Mouse (Mus musculus): ENCODE results near the gene Mcub.

Gene Mcub

GRCm38 (mm10) chr3:129967874-129968273, 2.1 kb downstream of the Mcub start:
- POLR2A ChIA-PET, result no interaction called here
- CTCF ChIA-PET, result interaction anchor here in 2 of 4 experiments (0.6 kb wide), 2 partner anchors 113 to 212 kb away, joined by 3 to 4 read pairs; no protein-coding TSS in a partner anchor

- POLR2A ChIA-PET, result no interaction called here
Observed at GRCm38 (mm10) chr3:129964681-129965080, 5.3 kb downstream of the Mcub start.

DNA sequence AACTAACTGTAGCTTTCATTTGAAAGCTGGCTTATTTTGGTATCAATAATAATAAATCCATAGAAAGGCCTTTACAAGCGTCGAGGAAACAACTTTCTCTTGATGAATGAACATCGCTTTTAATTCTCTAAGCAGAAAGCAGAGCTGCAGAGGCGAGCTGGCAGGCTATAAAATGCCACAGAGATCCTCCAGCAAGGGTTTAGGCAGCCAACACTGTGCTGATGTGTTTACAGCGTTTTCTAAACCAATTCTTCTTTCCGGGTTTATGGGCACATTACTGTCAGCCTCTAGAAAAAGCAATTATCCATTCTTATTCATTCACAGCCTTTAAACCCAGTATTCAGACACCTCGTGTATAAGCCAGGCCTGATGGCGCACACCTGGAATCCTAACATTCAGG, 7.5 kb downstream of the Mcub start:
- CTCF ChIA-PET, result interaction anchor here in 1 of 4 experiments (0.5 kb wide), 1 partner anchor 1266 kb away, joined by 3 read pairs; no protein-coding TSS in a partner anchor

More at GRCm38 (mm10) chr3:129964681-129965080, 5.3 kb downstream of the Mcub start:
- CTCF ChIA-PET, result no interaction called here

GRCm38 (mm10) chr3:129953296-129953695, 16.7 kb downstream of the Mcub start:
- CTCF ChIA-PET, result no interaction called here

More for the DNA sequence above, 7.5 kb downstream of the Mcub start:
- POLR2A ChIA-PET, result interaction anchor here in 1 of 4 experiments (0.6 kb wide), 1 partner anchor 119 kb away, joined by 3 read pairs; no protein-coding TSS in a partner anchor

DNA sequence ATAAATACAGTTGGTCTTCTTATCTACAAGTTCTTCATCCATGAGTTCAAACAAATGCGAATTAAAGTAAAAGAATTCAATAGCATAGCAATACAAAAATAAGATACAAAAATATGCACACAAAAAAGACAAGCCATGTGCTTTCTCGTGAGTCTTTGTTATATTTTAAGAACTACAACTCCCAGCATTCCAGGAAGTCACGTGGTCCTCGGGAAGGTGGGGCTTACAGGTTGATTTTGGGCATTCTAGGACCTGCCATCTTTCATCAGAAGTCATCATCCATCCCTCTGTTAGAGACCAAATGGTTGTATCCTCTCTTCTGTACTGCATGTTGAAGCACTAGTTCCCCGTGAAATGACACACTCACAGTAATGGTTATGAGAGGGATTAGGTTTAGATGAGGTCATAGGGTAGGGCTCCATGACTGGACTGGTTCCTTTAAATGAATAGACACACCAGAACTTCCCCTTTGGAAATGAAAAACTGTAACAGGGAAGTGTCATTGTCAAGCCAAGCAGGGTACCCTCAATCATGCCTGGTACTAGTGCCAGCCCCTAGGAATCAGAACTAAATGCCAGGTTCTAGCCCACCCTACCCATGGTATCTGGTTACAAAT, 20.7 kb downstream of the Mcub start:
- POLR2A ChIA-PET, result no interaction called here
- CTCF ChIA-PET, result no interaction called here

More at GRCm38 (mm10) chr3:129953296-129953695, 16.7 kb downstream of the Mcub start:
- POLR2A ChIA-PET, result interaction anchor here in 1 of 4 experiments (0.7 kb wide), 1 partner anchor 267 kb away, joined by 3 read pairs; no protein-coding TSS in a partner anchor

GRCm38 (mm10) chr3:129948359-129948758, 21.6 kb downstream of the Mcub start:
- POLR2A ChIA-PET, result no interaction called here

DNA sequence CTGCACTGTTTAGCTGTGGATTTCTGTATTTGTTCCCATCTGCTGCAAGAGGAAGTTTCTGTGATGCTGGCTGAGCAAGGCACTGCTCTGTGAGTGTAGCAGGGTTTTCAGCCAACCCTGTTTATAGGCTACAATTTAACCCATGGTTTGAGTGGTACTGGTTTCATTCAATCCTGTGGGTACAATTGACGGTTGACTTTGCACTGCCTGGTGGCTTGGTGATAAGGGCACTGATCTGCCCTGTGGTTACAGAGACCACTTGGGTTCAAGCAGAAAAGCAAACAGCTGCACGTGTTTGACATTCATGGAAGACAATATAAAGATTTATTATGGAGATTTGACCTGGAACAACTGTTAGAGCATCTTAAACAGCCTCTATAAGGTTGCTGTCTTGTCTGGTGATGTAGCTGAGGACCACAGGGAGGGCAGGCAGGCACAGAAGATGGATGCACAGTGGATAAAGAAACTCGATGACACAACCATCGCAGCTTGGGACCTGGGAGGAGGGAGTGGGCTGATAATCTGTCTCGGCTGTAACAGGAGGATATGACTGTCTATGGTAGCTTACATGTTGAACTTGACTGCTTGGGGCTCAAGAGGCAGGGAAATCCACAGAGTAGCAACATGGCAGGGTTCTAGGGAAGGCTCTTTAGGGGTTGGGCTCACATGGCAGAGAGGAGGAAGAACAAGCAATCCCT, 23.6 kb downstream of the Mcub start:
- POLR2A ChIA-PET, result no interaction called here

More at GRCm38 (mm10) chr3:129948359-129948758, 21.6 kb downstream of the Mcub start:
- CTCF ChIA-PET, result no interaction called here

DNA sequence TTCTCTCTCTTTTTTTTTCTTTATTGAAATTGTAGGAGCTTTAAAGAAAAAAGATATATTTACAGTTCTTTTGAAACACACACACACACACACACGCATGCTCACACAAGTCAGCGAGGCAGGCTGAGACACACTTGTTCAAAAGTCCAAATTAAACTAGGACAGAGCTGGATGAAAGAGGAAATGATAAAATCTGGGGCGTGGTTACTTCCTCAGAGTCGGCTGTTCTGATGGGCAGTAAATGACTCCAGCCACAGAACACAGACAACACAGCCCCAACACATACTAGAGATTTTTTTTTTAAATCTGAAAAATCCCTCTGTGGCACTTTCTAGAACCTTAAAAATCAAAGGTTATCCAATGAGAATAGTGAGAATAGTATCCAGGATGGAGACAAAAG, 26.2 kb downstream of the Mcub start:
- ChIA-PET CTCF (no interaction called here), POLR2A (no interaction called here)

More for the DNA sequence above, 23.6 kb downstream of the Mcub start:
- CTCF ChIA-PET, result no interaction called here

- ChIA-PET POLR2A (no interaction called here), CTCF (interaction anchor here in 1 of 4 experiments (0.9 kb wide), 1 partner anchor 22 kb away, joined by 3 read pairs; no protein-coding TSS in a partner anchor)
Observed at GRCm38 (mm10) chr3:129941291-129941690, 28.7 kb downstream of the Mcub start.

DNA sequence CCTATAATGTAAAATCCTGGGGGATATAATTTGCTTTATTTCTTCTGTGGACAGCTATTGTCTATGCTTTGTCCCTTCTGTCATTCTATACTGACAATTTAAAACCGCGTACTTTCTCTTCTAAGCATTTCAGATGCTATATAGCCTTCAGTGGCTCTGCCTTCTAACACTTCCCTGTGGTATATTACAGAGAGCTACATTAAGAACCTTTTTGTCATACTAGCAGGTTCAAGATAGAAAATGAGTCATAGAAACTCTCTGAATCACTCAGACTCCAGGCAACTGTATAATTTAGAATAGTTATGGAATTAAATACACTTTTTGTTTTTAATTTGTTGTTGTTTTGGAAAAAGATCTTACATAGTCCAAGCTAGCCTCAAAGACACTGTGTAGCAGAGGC, 29.2 kb downstream of the Mcub start:
- POLR2A ChIA-PET, result no interaction called here
- CTCF ChIA-PET, result no interaction called here

DNA sequence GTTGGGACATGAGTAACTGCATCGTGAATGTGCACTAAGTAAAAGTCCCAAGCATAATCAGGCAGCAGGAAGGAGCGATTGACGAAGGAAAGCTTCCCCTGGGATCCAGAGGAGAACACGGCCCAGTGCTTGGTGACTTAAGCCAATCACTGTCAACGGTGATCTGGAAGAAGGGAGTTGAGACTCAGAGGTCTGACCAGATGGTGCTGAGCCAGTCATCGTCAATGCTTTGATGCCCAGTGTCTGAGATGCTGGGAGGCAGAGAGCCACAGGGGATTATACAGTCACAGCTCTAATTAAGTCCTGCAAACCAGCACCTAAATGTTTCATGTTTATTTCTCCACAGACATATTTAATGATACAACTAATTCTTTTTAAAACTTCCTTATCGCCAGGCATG, 30.9 kb downstream of the Mcub start:
- CTCF ChIA-PET, result interaction anchor here in 2 of 4 experiments (0.6 kb wide), 2 partner anchors 9 to 20 kb away, joined by 3 to 6 read pairs; no protein-coding TSS in a partner anchor
- POLR2A ChIA-PET, result interaction anchor here in 1 of 4 experiments (0.6 to 0.9 kb wide), 2 partner anchors 21 to 57 kb away, joined by 3 to 4 read pairs; no protein-coding TSS in a partner anchor

- ChIA-PET CTCF (no interaction called here), POLR2A (interaction anchor here in 1 of 4 experiments (0.6 kb wide), 1 partner anchor 133 kb away, joined by 3 read pairs; no protein-coding TSS in a partner anchor)
Observed at GRCm38 (mm10) chr3:129937848-129938247, 32.2 kb downstream of the Mcub start.

DNA sequence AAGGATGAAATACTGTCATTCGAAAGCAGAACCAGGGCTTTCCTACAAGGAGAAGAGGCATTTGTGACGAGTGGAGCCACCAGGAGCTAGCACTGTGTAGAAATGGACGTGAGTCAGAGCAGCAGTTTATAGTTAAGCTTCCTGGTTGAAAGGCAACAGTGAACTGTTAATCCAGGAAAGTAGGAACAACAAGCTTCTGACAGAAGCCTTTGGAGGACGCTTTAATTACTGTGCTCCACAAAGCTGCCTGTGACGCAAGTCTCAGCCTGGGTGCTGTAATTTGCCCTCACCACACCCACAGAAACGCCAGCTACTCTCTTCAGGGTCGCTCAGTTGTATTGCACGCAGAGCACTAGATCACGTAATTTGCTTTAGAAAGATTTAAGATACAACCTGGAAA, 33.4 kb downstream of the Mcub start:
- ChIA-PET CTCF (interaction anchor here in 1 of 4 experiments (0.5 kb wide), 1 partner anchor 401 kb away, joined by 3 read pairs; no protein-coding TSS in a partner anchor), POLR2A (no interaction called here)

- ChIA-PET CTCF (no interaction called here), POLR2A (no interaction called here)
Observed at GRCm38 (mm10) chr3:129932443-129932842, 37.6 kb downstream of the Mcub start.

GRCm38 (mm10) chr3:129930213-129930778, 39.7 kb downstream of the Mcub start:
- POLR2A ChIA-PET, result interaction anchor here in 1 of 4 experiments (0.7 kb wide), 1 partner anchor 28 kb away, joined by 4 read pairs; no protein-coding TSS in a partner anchor
- CTCF ChIA-PET, result interaction anchor here in 2 of 4 experiments (0.5 to 0.6 kb wide), 2 partner anchors 9 to 222 kb away, joined by 4 to 6 read pairs; no protein-coding TSS in a partner anchor

DNA sequence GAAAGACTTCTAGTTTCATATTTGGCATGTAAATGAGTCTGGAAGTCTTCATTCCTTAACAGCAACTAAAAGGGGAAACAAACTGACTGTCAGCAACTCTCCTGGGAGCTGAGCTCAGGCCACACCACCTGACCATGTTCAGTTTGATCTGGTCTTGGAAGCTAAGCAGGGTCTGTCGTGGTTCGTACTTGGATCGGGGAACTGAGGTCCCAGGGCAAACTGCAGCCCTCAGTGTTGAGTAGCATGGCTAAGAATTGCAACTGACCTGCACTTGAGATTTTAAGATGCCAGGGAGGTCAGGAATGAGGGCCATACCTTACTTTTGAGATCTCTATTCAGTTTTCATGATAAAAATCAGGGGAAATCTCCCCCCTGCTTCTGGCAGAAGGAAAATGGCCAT, 44.1 kb downstream of the Mcub start:
- POLR2A ChIA-PET, result no interaction called here
- CTCF ChIA-PET, result no interaction called here

- POLR2A ChIA-PET, result no interaction called here
- CTCF ChIA-PET, result no interaction called here
Observed at GRCm38 (mm10) chr3:129923581-129923980, 46.4 kb downstream of the Mcub start.

DNA sequence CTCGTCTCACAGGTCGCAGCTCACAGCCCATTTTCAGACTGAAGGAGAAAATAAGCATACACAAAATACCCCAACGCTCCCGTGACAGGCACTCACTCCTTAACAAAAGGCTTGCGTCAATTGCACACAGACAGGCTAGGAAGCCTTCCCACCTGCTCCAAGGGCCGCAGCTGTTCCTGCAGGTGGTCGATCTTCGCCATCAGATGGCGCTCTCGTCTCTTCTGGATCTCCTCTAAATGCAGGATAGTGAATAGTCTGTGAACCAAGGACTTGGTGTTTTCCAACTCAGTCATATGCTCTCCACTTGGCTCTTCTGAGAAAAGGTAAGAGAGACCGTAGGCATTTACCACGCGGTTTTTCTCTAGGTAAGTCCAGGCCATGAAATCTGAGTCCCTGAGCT, 51.6 kb downstream of the Mcub start:
- POLR2A ChIA-PET, result interaction anchor here in 1 of 4 experiments (0.6 kb wide), 1 partner anchor 10 kb away, joined by 4 read pairs; no protein-coding TSS in a partner anchor
- CTCF ChIA-PET, result interaction anchor here (0.6 to 1.5 kb wide), 20 partner anchors 16 to 772 kb away, joined by 3 to 5 read pairs (median 3); partner anchors contain the start of gene Mcub (in 1 of the 4)

GRCm38 (mm10) chr3:129917424-129917823, 52.6 kb downstream of the Mcub start:
- ChIA-PET POLR2A (no interaction called here), CTCF (interaction anchor here in 1 of 4 experiments (1.5 kb wide), 1 partner anchor 143 kb away, joined by 5 read pairs; no protein-coding TSS in a partner anchor)

GRCm38 (mm10) chr3:129913241-129913640, 56.8 kb downstream of the Mcub start:
- ChIA-PET POLR2A (no interaction called here), CTCF (no interaction called here)

Data from embryonic stem cell, embryonic (primary cell).